Mouse (Mus musculus) forebrain, embryonic 11.5 days (tissue): ENCODE measurements around the gene Acap2. TPM values are rescaled to one million over a fixed set of nuclear protein-coding genes. Genes with fewer than 3 reads are reported as not detected.
A peak's percentile ranks its signal among the peaks of the same experiment; 100 is the strongest.

Experiments
- ATAC-seq: fragments of 200-750 bp; cut with Nextera tagmentation; replicated peaks from 2 replicates; pipeline ENCODE4 v1.8.0; 2017; ENCODE audit warnings: moderate TSS enrichment; ENCODE audit not compliant: low FRiP score
- DNase-seq: peaks from one replicate; pipeline ENCODE4 v3.0.0-alpha.2; 2017; ENCODE audit warnings: low spot score
- H3K27ac ChIP-seq: fragments of 300-500 bp; sonication (generic); 2 replicates; pipeline ENCODE4 v1.5.1; 2014; ENCODE audit warnings: low read depth, low read length
- H3K27me3 ChIP-seq: fragments of 300-500 bp; sonication (generic); 2 replicates; pipeline ENCODE4 v1.6.1; 2014; ENCODE audit warnings: mild to moderate bottlenecking, low read length, mixed read lengths; ENCODE audit not compliant: control insufficient read depth, insufficient read depth
- H3K36me3 ChIP-seq: fragments of 300-500 bp; sonication (generic); 2 replicates; pipeline ENCODE4 v1.6.1; 2014; ENCODE audit warnings: mild to moderate bottlenecking, low read length, moderate library complexity, mixed read lengths; ENCODE audit not compliant: control insufficient read depth, insufficient read depth
- H3K4me1 ChIP-seq: fragments of 300-500 bp; sonication (generic); replicated peaks from 2 replicates; pipeline ENCODE4 v1.6.1; 2014; ENCODE audit warnings: low read length, mixed read lengths; ENCODE audit not compliant: control insufficient read depth, insufficient read depth
- H3K4me2 ChIP-seq: fragments of 300-500 bp; sonication (generic); 2 replicates; pipeline ENCODE4 v1.6.1; 2014; ENCODE audit warnings: low read depth, mild to moderate bottlenecking, low read length, moderate library complexity, mixed read lengths; ENCODE audit not compliant: severe bottlenecking
- H3K4me3 ChIP-seq: fragments of 300-500 bp; sonication (generic); 2 replicates; pipeline ENCODE4 v1.5.1; 2014; ENCODE audit warnings: low read depth, low read length
- H3K9ac ChIP-seq: fragments of 300-500 bp; sonication (generic); 2 replicates; pipeline ENCODE4 v1.6.1; 2014; ENCODE audit warnings: low read length
- H3K9me3 ChIP-seq: fragments of 300-500 bp; sonication (generic); 2 replicates; pipeline ENCODE4 v1.6.1; 2016; ENCODE audit warnings: low read length, mixed read lengths; ENCODE audit not compliant: control insufficient read depth
- WGBS: fragments of 180-500 bp; shearing (Covaris S2); extraction: QIAGEN DNeasy Blood & Tissue Kit; methylation state at CpG from one replicate; pipeline ENCODE4 v1.1.7; 2014; 5-methylcytosine and 5-hydroxymethylcytosine counted together
- polyA plus RNA-seq: library from polyadenylated mRNA; unstranded; fragments of >200 nt; fragmentation: Nextera tagmentation; extraction: Ambion mirVana; gene quantifications from 2 replicates; pipeline ENCODE4 v1.2.1, GENCODE M21; 2014

Gene Acap2
- polyA plus RNA-seq, 1 experiment from 2014 or later: 29.5 TPM

DNA sequence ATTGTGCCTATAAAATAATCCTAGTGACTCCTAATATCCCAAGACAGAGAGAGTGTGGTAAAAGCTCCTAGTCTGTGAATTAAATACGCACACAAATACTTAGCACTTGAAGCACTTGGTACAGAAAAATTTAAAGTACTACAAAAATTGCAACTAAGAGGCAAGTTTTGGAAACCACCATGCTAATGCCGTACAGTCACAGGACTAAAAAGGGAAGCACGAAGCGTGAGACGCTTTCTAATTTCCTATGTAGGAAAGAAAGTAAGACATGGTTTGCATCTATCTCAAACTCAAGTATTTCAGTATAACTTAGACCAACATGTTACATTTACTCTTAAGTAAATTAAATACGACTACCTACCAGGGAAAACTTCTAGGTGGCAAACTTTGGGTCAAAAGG is 79.4 kb downstream of the Acap2 start:
- Histone ChIP-seq H3K4me2 (no peak overlapping the region), H3K27ac (no peak overlapping the region), H3K4me1 (no peaks in the 10 kb centered on the region), H3K9ac (no peak overlapping the region), H3K36me3 (no peaks in the 10 kb centered on the region), H3K27me3 (no peaks in the 10 kb centered on the region), H3K4me3 (no peak overlapping the region), H3K9me3 (no peaks in the 10 kb centered on the region)
- 96% methylated on average over 6 of the region's 6 CpGs for WGBS
- ATAC-seq (no peak), DNase-seq (no peak)

GRCm38 (mm10) chr16:31113596-31113995 is 87.4 kb downstream of the Acap2 start:
- ATAC-seq: no peak
- Histone ChIP-seq H3K4me3 (no peak overlapping the region), H3K9me3 (no peaks in the 10 kb centered on the region; the same call in 1 of the 2 replicates), H3K27ac (no peak overlapping the region), H3K9ac (no peak overlapping the region), H3K27me3 (no peaks in the 10 kb centered on the region), H3K4me2 (no peak overlapping the region), H3K36me3 (peaks cover 12% of the 10 kb centered on the region; the same call in 1 of the 2 replicates), H3K4me1 (no peaks in the 10 kb centered on the region)
- no peak for DNase-seq

- no peaks in the 10 kb centered on the region for H3K9me3 ChIP-seq
- no peak overlapping the region for H3K4me3 ChIP-seq
- no peak overlapping the region for H3K27ac ChIP-seq
- no peaks in the 10 kb centered on the region for H3K4me1 ChIP-seq
- WGBS: 73% methylated on average over 2 of the region's 2 CpGs
- no peak overlapping the region for H3K9ac ChIP-seq
- H3K4me2 ChIP-seq: no peak overlapping the region
- H3K36me3 ChIP-seq: no peaks in the 10 kb centered on the region
- DNase-seq (no peak), ATAC-seq (no peak)
- no peaks in the 10 kb centered on the region for H3K27me3 ChIP-seq
Observed at GRCm38 (mm10) chr16:31101352-31101751, 99.7 kb downstream of the Acap2 start.

DNA sequence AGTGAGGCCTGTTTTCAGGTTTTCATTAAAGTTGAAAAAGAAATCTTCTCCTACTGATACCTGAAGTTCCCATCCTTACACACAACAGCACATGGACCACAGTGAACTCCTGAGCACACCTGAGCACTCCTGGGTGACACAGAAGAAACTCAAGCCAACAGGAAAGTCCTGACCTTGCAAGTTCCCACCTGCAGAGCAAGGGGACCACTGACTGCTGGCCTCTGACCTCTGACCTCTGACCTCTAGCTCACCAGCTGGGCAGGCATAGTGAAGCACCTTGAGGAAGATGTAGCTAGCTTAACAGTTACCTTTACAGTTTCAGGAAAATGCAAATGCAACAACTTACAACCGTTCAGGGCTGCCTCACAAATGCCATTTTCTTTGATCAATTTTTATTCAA is 101.1 kb downstream of the Acap2 start:
- Histone ChIP-seq H3K9me3 (no peaks in the 10 kb centered on the region), H3K9ac (no peak overlapping the region), H3K4me2 (no peak overlapping the region), H3K4me3 (no peak overlapping the region), H3K27me3 (no peaks in the 10 kb centered on the region), H3K36me3 (no peaks in the 10 kb centered on the region), H3K27ac (no peak overlapping the region), H3K4me1 (no peaks in the 10 kb centered on the region)
- DNase-seq: no peak
- WGBS: 82% methylated on average over 1 of the region's 1 CpGs
- no peak for ATAC-seq

DNA sequence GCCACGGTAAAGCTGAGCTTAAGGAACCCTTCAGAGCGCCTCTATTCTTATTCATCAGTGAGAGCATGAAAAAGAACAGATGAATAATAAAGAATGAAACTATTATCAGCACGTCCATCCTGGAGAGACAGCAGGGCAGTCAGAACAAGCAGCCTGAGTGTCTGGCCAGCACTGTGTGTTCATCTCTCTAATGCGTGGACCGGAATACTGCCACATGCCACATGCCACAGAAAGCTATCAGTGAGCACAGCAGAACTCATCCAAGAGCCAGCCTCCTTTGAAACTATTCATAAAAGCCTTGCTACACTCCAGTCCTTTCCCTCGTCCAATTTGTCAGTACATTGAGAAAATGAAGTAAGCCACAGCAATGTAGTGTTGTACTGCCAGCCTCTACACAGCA is 107.0 kb downstream of the Acap2 start:
- DNase-seq: no peak
- WGBS: 64% methylated on average over 6 of the region's 6 CpGs
- Histone ChIP-seq H3K27ac (no peak overlapping the region), H3K4me1 (no peaks in the 10 kb centered on the region), H3K9ac (no peak overlapping the region), H3K9me3 (no peaks in the 10 kb centered on the region), H3K27me3 (no peaks in the 10 kb centered on the region), H3K36me3 (no peaks in the 10 kb centered on the region), H3K4me2 (no peak overlapping the region), H3K4me3 (no peak overlapping the region)
- ATAC-seq: no peak

- H3K4me2 ChIP-seq: no peak overlapping the region
- no peak overlapping the region for H3K27ac ChIP-seq
- H3K9me3 ChIP-seq: no peaks in the 10 kb centered on the region
- H3K4me1 ChIP-seq: no peaks in the 10 kb centered on the region
- WGBS: 43% methylated on average over 9 of the region's 9 CpGs
- no peak overlapping the region for H3K9ac ChIP-seq
- no peaks in the 10 kb centered on the region for H3K36me3 ChIP-seq
- H3K27me3 ChIP-seq: no peaks in the 10 kb centered on the region
- DNase-seq (no peak), ATAC-seq (no peak)
- H3K4me3 ChIP-seq: no peak overlapping the region
Observed at GRCm38 (mm10) chr16:31093186-31093585, 107.9 kb downstream of the Acap2 start.

GRCm38 (mm10) chr16:31081891-31082290 is 119.2 kb downstream of the Acap2 start:
- H3K9me3 ChIP-seq: no peaks in the 10 kb centered on the region
- H3K4me2 ChIP-seq: no peak overlapping the region
- 0 out of 2 replicates have a peak, but pooled peaks cover 4% of the 10 kb centered on the region for H3K4me1 ChIP-seq
- H3K36me3 ChIP-seq: no peaks in the 10 kb centered on the region
- no peak overlapping the region for H3K27ac ChIP-seq
- ATAC-seq (no peak), DNase-seq (peak; percentile 48)
- H3K27me3 ChIP-seq: no peaks in the 10 kb centered on the region
- H3K9ac ChIP-seq: no peak overlapping the region
- no peak overlapping the region for H3K4me3 ChIP-seq
- WGBS: 70% methylated on average over 6 of the region's 6 CpGs

DNA sequence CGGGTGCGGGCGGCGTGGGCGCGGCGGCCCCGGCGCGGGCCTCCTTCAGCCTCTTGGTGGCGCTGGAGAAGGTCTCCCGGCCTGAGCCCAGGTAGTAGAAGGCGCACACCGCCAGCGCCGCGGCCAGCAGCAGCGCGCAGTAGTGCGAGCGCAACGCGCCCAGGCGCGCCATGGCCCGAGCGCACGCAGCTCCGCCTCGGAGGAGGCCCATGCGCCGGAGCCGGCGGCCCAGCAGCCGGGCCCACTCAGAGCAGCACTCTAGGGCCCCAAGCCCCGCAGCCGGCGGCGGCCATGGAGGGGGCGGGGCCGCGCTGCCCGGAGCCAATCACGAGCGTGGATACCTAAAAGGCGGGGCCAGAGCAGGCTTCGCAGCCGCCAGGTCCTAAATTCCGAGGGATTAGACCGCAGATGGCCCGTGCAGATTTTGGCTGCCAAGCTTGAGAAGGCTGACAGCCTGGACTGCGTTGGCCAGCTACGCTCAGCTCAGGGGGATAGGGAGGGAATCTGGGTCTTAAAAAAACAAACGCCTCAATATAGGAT is 119.8 kb downstream of the Acap2 start, which contains the start of gene Xxylt1:
Gene Xxylt1, minus strand, starts transcription at position 308 of the 540 bp plus-strand sequence.
- peak within 1 kb of the TSS; percentile 74 for H3K27ac ChIP-seq
- no peaks in the 10 kb centered on the region for H3K9me3 ChIP-seq
- peak; percentile 98 for ATAC-seq
- WGBS: under 1% methylated on average over 47 of the region's 54 CpGs
- H3K4me1 ChIP-seq: 0 out of 2 replicates have a peak, but pooled peaks cover 4% of the 10 kb centered on the region
- H3K4me3 ChIP-seq: peak within 1 kb of the TSS; percentile 77
- peak within 1 kb of the TSS; percentile 99 for H3K4me2 ChIP-seq
- no peaks in the 10 kb centered on the region for H3K36me3 ChIP-seq
- H3K27me3 ChIP-seq: no peaks in the 10 kb centered on the region
- peak within 1 kb of the TSS; percentile 79 for H3K9ac ChIP-seq
- DNase-seq: peak; percentile 96

DNA sequence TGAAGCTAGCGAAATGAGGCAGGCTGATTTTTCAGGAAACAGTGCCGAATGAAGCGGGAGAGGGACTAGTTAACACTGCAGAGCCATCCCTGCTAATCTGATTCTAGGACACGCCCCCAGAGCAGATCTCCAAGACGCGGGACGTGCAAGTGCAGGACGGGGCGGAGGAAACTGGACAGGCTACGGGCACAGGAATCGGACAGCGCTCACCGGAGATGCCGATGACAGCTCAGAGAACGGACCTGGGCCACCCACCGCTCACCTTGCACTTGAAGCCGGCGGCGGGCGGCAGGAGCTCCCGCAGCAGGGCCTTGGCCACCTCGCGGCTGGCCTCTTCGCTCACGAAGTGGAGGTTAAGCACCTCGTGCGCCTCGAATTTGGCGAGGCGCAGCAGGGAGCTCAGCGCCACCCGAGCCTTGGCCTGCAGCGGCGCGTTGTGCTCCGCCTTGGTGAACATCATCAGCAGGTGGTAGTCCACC is 120.4 kb downstream of the Acap2 start:
- Histone ChIP-seq H3K9ac (peak overlapping the region; percentile 79), H3K4me2 (peak overlapping the region; percentile 99), H3K36me3 (no peaks in the 10 kb centered on the region), H3K4me1 (0 out of 2 replicates have a peak, but pooled peaks cover 4% of the 10 kb centered on the region), H3K9me3 (no peaks in the 10 kb centered on the region), H3K4me3 (peak overlapping the region; percentile 77), H3K27ac (peak overlapping the region; percentile 74; the same call in 1 of the 2 replicates), H3K27me3 (no peaks in the 10 kb centered on the region)
- DNase-seq (peak; percentile 81), ATAC-seq (peak; percentile 74)
- WGBS: under 1% methylated on average over 35 of the region's 36 CpGs
